Mouse (Mus musculus) hindbrain, embryonic 13.5 days (tissue): Measurements from ENCODE around the gene Sar1a. TPM values are rescaled to one million over a fixed set of nuclear protein-coding genes. Genes with fewer than 3 reads are reported as not detected.

Experiments used
- ATAC-seq: fragments of 200-750 bp; cut with Nextera tagmentation; 2 replicates; pipeline ENCODE4 v1.8.0; 2017; ENCODE audit warnings: moderate TSS enrichment; ENCODE audit not compliant: low FRiP score
- H3K27ac ChIP-seq: fragments of 300-500 bp; sonication (generic); 2 replicates; pipeline ENCODE4 v1.5.1; 2015; ENCODE audit warnings: inconsistent platforms, mild to moderate bottlenecking, moderate library complexity
- H3K27me3 ChIP-seq: fragments of 300-500 bp; sonication (generic); 2 replicates; pipeline ENCODE4 v1.6.1; 2015; ENCODE audit warnings: mild to moderate bottlenecking, inconsistent platforms
- H3K36me3 ChIP-seq: fragments of 300-500 bp; sonication (generic); 2 replicates; pipeline ENCODE4 v1.6.1; 2015; ENCODE audit warnings: mild to moderate bottlenecking, inconsistent platforms
- H3K4me1 ChIP-seq: fragments of 300-500 bp; sonication (generic); replicated peaks from 2 replicates; pipeline ENCODE4 v1.6.1; 2015; ENCODE audit warnings: inconsistent platforms
- H3K4me2 ChIP-seq: fragments of 300-500 bp; sonication (generic); 2 replicates; pipeline ENCODE4 v1.6.1; 2015; ENCODE audit warnings: inconsistent platforms, mild to moderate bottlenecking, moderate library complexity
- H3K4me3 ChIP-seq: fragments of 300-500 bp; sonication (generic); 2 replicates; pipeline ENCODE4 v1.5.1; 2015; ENCODE audit warnings: mild to moderate bottlenecking, inconsistent platforms
- H3K9ac ChIP-seq: fragments of 300-500 bp; sonication (generic); 2 replicates; pipeline ENCODE4 v1.6.1; 2015; ENCODE audit warnings: mild to moderate bottlenecking, inconsistent platforms
- H3K9me3 ChIP-seq: fragments of 300-500 bp; sonication (generic); 2 replicates; pipeline ENCODE4 v1.6.1; 2016; ENCODE audit warnings: inconsistent platforms
- WGBS: fragments of 180-500 bp; shearing (Covaris S2); methylation state at CpG from one replicate; pipeline ENCODE4 v1.1.7; 2015; 5-methylcytosine and 5-hydroxymethylcytosine counted together
- polyA plus RNA-seq: library from polyadenylated mRNA; unstranded; fragments of >200 nt; fragmentation: Nextera tagmentation; extraction: Ambion mirVana; gene quantifications from 2 replicates; pipeline ENCODE4 v1.2.1, GENCODE M21; 2015

Gene Sar1a
- polyA plus RNA-seq, 1 experiment from 2014 or later = 201 TPM

GRCm38 (mm10) chr10:61693563-61693962 lies 13.5 kb downstream of the Sar1a start:
- Histone ChIP-seq H3K9me3 (no peaks in the 10 kb centered on the region), H3K27ac (no peak overlapping the region), H3K4me2 (no peak overlapping the region), H3K36me3 (peaks cover 48% of the 10 kb centered on the region), H3K4me1 (peaks cover 26% of the 10 kb centered on the region), H3K4me3 (no peak overlapping the region), H3K27me3 (no peaks in the 10 kb centered on the region), H3K9ac (no peak overlapping the region)
- 80% methylated on average over 4 of the region's 4 CpGs for WGBS
- ATAC-seq = no peak

- H3K27ac ChIP-seq = peak within 1 kb of the TSS; percentile 80
- H3K9ac ChIP-seq = peak within 1 kb of the TSS; percentile 86
- ATAC-seq = peak; percentile 98
- H3K4me3 ChIP-seq = peak within 1 kb of the TSS; percentile 87
- H3K4me2 ChIP-seq = peak within 1 kb of the TSS; percentile 99
- no peaks in the 10 kb centered on the region for H3K9me3 ChIP-seq
- under 1% methylated on average over 42 of the region's 42 CpGs for WGBS
- peaks cover 32% of the 10 kb centered on the region for H3K4me1 ChIP-seq
- H3K36me3 ChIP-seq = peaks cover 43% of the 10 kb centered on the region
- H3K27me3 ChIP-seq = no peaks in the 10 kb centered on the region
Measured at GRCm38 (mm10) chr10:61694870-61695670, 15.0 kb downstream of the Sar1a start, which contains the start of gene Tysnd1. Gene Tysnd1, plus strand, starts transcription at chr10:61695514.

- Histone ChIP-seq H3K9me3 (no peaks in the 10 kb centered on the region), H3K27me3 (no peaks in the 10 kb centered on the region), H3K9ac (peak overlapping the region; percentile 86), H3K4me3 (peak overlapping the region; percentile 87), H3K4me2 (peak overlapping the region; percentile 99), H3K4me1 (peaks cover 32% of the 10 kb centered on the region), H3K36me3 (peaks cover 34% of the 10 kb centered on the region), H3K27ac (peak overlapping the region; percentile 63)
- under 1% methylated on average over 105 of the region's 111 CpGs for WGBS
- peak; percentile 9; the same call in 1 of the 2 replicates for ATAC-seq
Measured at GRCm38 (mm10) chr10:61695703-61696559, 15.8 kb downstream of the Sar1a start.

GRCm38 (mm10) chr10:61696560-61696823 lies 16.4 kb downstream of the Sar1a start:
- peak overlapping the region; percentile 86 for H3K9ac ChIP-seq
- H3K4me2 ChIP-seq = peak overlapping the region; percentile 99
- H3K27me3 ChIP-seq = no peaks in the 10 kb centered on the region
- H3K36me3 ChIP-seq = peaks cover 33% of the 10 kb centered on the region
- ATAC-seq = no peak
- no peaks in the 10 kb centered on the region for H3K9me3 ChIP-seq
- H3K27ac ChIP-seq = no peak overlapping the region
- WGBS = 8% methylated on average over 19 of the region's 19 CpGs
- peaks cover 32% of the 10 kb centered on the region for H3K4me1 ChIP-seq
- peak overlapping the region; percentile 87 for H3K4me3 ChIP-seq

GRCm38 (mm10) chr10:61697028-61697427 lies 16.9 kb downstream of the Sar1a start:
- Histone ChIP-seq H3K27me3 (no peaks in the 10 kb centered on the region), H3K4me1 (peaks cover 32% of the 10 kb centered on the region), H3K4me3 (peak overlapping the region; percentile 87), H3K27ac (no peak overlapping the region), H3K9me3 (no peaks in the 10 kb centered on the region), H3K4me2 (peak overlapping the region; percentile 99), H3K9ac (peak overlapping the region; percentile 86), H3K36me3 (peaks cover 34% of the 10 kb centered on the region)
- no peak for ATAC-seq
- WGBS = 93% methylated on average over 2 of the region's 2 CpGs

- no peaks in the 10 kb centered on the region for H3K9me3 ChIP-seq
- H3K4me1 ChIP-seq = no peaks in the 10 kb centered on the region
- no peak overlapping the region for H3K9ac ChIP-seq
- peaks cover 41% of the 10 kb centered on the region for H3K36me3 ChIP-seq
- no peaks in the 10 kb centered on the region for H3K27me3 ChIP-seq
- no peak overlapping the region for H3K27ac ChIP-seq
- no peak overlapping the region for H3K4me2 ChIP-seq
- H3K4me3 ChIP-seq = no peak overlapping the region
- 87% methylated on average over 4 of the region's 4 CpGs for WGBS
- no peak for ATAC-seq
Measured at GRCm38 (mm10) chr10:61704663-61705062, 24.6 kb downstream of the Sar1a start.

- WGBS = 80% methylated on average over 6 of the region's 6 CpGs
- H3K36me3 ChIP-seq = peaks cover 34% of the 10 kb centered on the region
- no peak overlapping the region for H3K4me3 ChIP-seq
- peaks cover 5% of the 10 kb centered on the region; the same call in 1 of the 2 replicates for H3K27me3 ChIP-seq
- H3K4me2 ChIP-seq = no peak overlapping the region
- no peaks in the 10 kb centered on the region for H3K4me1 ChIP-seq
- ATAC-seq = no peak
- no peak overlapping the region for H3K27ac ChIP-seq
- H3K9ac ChIP-seq = no peak overlapping the region
- H3K9me3 ChIP-seq = no peaks in the 10 kb centered on the region
Measured at GRCm38 (mm10) chr10:61706412-61707375, 26.6 kb downstream of the Sar1a start.

- Histone ChIP-seq H3K4me1 (peaks cover 10% of the 10 kb centered on the region), H3K4me3 (no peak overlapping the region), H3K27ac (no peak overlapping the region), H3K4me2 (no peak overlapping the region), H3K27me3 (peaks cover 41% of the 10 kb centered on the region), H3K36me3 (no peaks in the 10 kb centered on the region), H3K9me3 (no peaks in the 10 kb centered on the region), H3K9ac (no peak overlapping the region)
- ATAC-seq = no peak
- WGBS = 82% methylated on average over 3 of the region's 3 CpGs
Measured at GRCm38 (mm10) chr10:61713601-61714000, 33.5 kb downstream of the Sar1a start.

GRCm38 (mm10) chr10:61714146-61714545 lies 34.0 kb downstream of the Sar1a start:
- Histone ChIP-seq H3K4me3 (no peak overlapping the region), H3K4me1 (peaks cover 10% of the 10 kb centered on the region), H3K36me3 (no peaks in the 10 kb centered on the region), H3K4me2 (no peak overlapping the region), H3K9me3 (no peaks in the 10 kb centered on the region), H3K27me3 (peaks cover 41% of the 10 kb centered on the region), H3K27ac (no peak overlapping the region), H3K9ac (no peak overlapping the region)
- 91% methylated on average over 4 of the region's 4 CpGs for WGBS
- no peak for ATAC-seq

- Histone ChIP-seq H3K4me3 (peak within 1 kb of the TSS; percentile 52), H3K4me2 (peak within 1 kb of the TSS; percentile 83), H3K27me3 (peaks cover 41% of the 10 kb centered on the region), H3K27ac (no peak within 1 kb of the TSS), H3K9ac (peak within 1 kb of the TSS; percentile 67), H3K4me1 (peaks cover 10% of the 10 kb centered on the region), H3K9me3 (no peaks in the 10 kb centered on the region), H3K36me3 (no peaks in the 10 kb centered on the region)
- peak; percentile 78 for ATAC-seq
- 17% methylated on average over 27 of the region's 36 CpGs for WGBS
Measured at GRCm38 (mm10) chr10:61714771-61715461, 34.8 kb downstream of the Sar1a start, which contains the start of gene Aifm2. Gene Aifm2, plus strand, starts transcription at chr10:61715263.

- Histone ChIP-seq H3K9me3 (no peaks in the 10 kb centered on the region), H3K4me1 (peaks cover 10% of the 10 kb centered on the region), H3K9ac (peak overlapping the region; percentile 67), H3K27ac (no peak overlapping the region), H3K4me2 (peak overlapping the region; percentile 83), H3K4me3 (peak overlapping the region; percentile 52), H3K27me3 (peaks cover 41% of the 10 kb centered on the region), H3K36me3 (no peaks in the 10 kb centered on the region)
- 3% methylated on average over 11 of the region's 11 CpGs for WGBS
- ATAC-seq = peak; percentile 57
Measured at GRCm38 (mm10) chr10:61715462-61715837, 35.4 kb downstream of the Sar1a start.
